Mouse (Mus musculus) spleen, postnatal 14 days (tissue): ENCODE results near the gene Tsen54.

Experiments
- DNase-seq, 2 experiments: peaks; one replicate each; pipeline ENCODE4 v3.0.0; 2021 to 2022; ENCODE audit warnings: low spot score in 2 of 2

The Tsen54 gene

GRCm38 (mm10) chr11:115803072-115803709 lies 11.3 kb upstream of the Tsen54 start:
- no peak for DNase-seq

GRCm38 (mm10) chr11:115805005-115805404 lies 9.5 kb upstream of the Tsen54 start:
- DNase-seq: no peak

DNA sequence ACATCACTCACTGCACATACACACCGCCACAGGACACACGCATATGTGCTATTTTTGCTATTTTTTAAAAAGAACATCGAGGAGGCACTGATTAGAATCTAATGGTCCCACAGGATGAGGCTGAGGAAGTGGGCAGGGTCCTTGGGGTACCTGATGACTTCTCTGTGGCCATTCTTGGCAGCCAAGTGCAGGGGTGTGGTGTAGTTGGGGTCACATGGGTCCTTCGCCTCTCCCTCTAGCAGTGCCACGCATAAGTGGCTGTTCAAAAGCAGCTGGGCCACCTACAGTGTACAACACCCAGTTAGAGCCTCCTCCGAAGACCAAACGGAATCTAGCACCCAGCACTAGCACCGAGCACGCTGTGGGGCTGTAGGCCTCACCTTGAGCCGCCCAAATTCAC lies 8.4 kb upstream of the Tsen54 start:
- no peak for DNase-seq

- DNase-seq: no peak
Observed at GRCm38 (mm10) chr11:115807306-115807705, 7.2 kb upstream of the Tsen54 start.

- DNase-seq: no peak
Observed at GRCm38 (mm10) chr11:115807971-115808370, 6.6 kb upstream of the Tsen54 start.

DNA sequence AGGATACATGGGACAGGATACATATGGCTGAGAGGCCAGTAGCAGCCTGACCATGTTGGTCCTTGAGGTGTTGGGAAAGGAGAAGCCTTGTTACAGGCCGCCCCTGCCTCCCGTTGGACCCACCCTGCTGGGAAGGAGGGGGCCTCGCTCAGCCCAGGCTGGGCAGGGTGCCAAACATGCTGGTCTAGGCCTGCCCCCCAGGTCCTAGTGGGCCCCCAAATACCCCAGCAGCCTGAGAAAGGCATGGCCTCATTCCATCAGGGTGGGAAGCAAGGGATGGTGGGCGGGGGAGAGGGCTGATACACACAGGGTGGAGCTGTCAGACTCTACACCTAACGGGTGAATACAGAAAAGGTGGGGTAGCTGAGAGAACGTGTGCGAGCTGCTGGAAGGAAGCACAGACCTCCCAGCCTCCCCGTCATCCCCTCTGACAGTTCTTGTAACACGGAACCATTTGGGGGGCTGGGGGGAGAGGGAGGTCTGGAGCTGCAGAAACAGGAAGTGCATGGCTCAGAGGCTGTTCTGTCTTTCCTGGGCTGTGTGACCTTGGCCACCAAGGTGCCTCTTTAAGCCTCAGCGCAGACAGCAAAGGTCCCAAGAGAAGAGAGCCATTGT lies 5.7 kb upstream of the Tsen54 start:
- no peak for DNase-seq

- DNase-seq: no peak
Observed at GRCm38 (mm10) chr11:115809311-115809781, 5.2 kb upstream of the Tsen54 start.

- no peak for DNase-seq
Observed at GRCm38 (mm10) chr11:115810377-115810776, 4.1 kb upstream of the Tsen54 start.

DNA sequence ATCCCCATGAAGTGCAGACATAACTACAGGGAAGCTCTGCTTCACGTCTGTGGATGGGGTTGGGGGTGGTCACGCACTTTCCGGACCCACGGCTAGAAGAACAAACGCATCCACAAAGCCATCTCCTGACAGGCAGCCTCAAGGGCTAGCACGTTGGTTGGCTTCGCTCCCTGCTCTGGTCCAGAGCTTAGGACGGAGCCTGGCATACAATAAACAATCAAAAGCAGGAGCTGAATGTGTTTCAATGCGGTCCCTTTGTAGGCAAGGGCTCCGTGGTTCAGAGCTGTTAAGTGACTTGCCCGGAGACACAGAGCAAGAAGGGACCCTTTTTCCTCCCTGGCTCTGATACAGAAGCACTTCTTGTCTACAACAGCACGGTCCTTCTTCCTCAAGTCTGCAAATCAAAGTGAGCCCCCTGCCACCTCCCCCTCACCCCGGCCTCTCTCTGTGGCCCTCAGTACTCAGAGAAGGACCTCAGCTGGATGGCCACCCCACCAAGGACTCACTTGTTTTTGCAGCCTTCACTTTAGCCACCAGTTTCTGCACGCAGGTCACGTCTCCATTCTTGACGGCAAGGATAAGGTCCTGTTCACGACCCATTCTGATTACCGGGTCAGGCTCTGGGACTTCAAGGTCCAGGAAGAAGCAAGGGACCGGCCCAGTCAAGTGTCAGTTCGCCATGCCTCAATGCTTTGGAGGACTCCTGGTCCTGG lies 3.0 kb upstream of the Tsen54 start:
- no peak for DNase-seq

DNA sequence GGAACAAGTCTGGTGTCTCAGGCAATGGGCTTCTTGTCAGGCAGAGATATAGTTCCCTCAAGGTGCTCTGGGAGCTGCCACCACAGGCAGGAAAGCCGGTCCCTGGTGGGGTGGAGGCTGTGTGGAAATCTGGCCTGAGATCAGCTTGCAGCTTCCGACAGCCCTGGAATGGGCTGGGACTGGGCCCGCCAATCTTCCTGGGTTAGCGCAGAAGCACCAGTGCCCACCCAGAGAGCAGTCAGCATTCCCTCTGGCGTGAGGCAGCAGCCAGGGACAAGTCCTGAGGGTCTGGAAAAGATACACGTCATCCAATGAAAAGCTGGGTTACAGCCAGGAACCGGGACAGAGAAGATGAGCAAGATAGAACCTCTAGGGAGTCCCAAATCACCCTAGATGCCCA lies 2.4 kb upstream of the Tsen54 start:
- no peak for DNase-seq

- no peak for DNase-seq
Observed at GRCm38 (mm10) chr11:115812533-115813420, 1.7 kb upstream of the Tsen54 start.

DNA sequence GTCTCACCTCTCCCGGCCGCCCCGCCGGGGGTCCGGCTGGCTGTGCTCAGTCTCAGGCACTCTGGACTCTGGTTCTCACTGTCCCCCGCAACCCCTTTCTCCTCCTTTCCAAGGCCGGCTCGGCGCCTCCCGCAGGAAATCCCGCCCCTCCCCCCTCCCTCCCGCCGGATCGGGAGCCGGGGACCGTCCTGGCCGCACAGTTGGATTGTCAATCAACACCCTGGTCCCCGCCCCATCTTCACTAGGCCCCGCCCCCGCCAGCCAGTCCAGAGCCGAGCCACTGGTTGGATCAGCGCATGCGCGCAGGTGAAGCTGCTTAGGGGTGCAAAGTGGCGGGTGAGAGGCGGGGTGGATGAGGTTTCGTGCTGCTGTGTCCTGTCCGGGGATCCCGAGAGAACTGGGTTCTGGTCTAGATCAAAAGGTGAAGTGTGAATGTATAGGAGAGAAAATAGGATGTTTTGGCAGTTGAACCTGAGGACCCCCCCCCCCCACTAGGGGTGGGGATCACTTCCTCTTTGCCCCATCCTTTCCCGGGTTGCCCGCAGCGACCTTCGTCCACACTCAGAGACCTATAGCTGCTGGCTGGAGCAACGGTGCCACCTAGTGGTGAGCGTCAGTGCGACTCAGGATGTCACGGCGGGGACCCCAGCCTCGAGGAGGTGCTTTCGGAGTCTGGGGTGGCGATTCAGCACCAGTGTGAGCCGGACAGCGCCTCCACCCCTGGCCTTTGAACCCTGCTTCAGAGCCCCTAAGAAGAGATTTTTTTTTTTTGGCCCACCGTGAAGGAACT lies 822 bp upstream of the Tsen54 start, which contains the start of gene Caskin2:
Gene Caskin2 (minus strand): TSS at position 133 of the 790 bp plus-strand sequence.
- peak; percentile 90 to 93 for DNase-seq

DNA sequence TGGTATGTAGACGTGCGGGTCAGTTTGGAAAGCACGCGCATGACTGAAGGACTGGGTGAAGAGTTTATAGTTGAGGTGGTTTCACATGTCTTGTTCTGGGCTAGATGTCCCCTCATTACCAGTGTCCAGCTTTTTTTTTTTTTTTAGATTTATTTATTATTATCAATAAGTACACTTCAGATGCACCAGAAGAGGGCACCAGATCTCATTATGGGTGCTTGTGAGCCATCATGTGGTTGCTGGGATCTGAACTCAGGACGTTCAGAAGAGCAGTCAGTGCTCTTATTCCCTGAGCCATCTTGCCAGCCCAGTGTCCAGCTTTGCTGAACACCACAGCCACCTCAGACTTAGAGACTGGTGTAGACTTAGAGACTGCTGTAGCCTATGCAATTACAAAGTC lies 2.8 kb downstream of the Tsen54 start:
- DNase-seq: no peak

DNA sequence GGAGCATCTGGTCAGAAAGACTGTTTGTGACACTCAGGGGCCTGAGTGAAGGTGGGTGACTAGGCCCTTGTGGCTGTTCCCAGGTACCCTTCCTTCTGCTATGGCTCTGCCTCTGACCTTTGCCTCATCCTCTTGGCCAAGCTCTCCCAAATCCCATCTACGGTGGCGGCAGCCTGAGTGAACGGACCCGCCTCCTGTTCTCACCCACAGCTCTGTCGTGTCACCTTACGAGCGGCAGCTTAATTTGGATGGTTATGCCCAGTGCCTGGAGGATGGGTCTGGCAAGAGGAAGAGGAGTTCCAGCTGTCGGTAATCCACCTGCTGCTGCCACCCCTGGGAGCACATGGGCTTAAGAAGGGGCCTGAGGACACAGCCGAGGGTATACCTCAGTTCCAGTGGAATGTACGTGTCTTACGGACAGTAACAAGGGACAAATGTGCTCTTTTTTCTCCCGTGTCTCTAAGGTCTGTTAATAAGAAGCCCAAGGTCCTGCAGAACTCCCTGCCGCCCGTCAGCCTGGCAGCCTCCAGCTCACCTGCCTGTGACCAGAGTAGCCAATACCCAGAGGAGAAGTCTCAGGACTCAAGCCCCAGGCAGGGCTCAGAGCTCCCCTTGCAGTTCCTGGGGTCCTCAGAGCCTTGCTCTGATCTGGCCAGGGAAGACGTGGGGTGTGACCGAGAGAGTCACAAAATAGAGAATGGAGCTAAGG lies 5.5 kb downstream of the Tsen54 start:
- DNase-seq: no peak

DNA sequence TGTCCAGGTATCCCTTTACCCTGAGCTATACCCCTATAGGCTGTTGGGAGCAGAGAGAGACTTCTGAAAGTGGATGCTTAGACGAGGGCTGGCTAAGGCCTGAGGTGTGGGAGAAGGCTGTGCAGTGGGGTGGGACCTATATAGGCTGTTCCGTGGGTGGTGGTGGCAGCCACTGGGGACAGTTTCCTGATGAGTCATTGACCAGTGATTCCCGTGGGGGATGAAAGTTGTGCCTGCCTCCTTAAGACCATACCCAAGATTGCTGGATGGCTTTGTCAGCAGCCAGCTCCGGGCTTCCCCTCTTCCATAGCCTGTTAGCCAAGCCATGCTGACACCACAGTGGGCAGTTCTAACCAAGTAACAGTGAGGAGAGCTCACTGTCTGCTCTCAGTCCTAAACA lies 6.5 kb downstream of the Tsen54 start:
- no peak for DNase-seq

GRCm38 (mm10) chr11:115823774-115824740 lies 9.5 kb downstream of the Tsen54 start, which contains the start of gene Llgl2:
Gene Llgl2, plus strand, starts transcription at chr11:115824049.
- DNase-seq: peak; percentile 72 to 81

DNA sequence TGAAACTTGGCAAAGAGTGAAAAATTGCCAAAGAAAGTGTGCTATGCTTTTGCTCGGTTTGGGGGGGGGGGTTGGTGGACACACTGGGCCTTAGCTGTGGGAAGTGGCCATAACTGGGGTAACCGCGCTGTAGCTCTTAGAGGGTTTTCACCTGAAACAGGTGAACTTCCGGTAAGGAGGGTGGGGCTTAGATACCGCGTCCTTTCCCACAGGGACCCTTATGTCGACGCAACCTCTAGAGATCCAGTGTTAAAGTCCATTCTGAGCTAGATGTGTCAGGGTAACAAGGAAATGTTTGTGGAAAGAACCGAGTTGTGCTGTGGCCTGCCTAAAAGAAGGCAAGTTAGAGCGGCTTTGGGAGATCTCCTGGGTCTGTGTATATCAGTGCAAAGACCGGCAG lies 10.3 kb downstream of the Tsen54 start:
- no peak for DNase-seq

GRCm38 (mm10) chr11:115826487-115826886 lies 12.0 kb downstream of the Tsen54 start:
- DNase-seq: no peak

DNA sequence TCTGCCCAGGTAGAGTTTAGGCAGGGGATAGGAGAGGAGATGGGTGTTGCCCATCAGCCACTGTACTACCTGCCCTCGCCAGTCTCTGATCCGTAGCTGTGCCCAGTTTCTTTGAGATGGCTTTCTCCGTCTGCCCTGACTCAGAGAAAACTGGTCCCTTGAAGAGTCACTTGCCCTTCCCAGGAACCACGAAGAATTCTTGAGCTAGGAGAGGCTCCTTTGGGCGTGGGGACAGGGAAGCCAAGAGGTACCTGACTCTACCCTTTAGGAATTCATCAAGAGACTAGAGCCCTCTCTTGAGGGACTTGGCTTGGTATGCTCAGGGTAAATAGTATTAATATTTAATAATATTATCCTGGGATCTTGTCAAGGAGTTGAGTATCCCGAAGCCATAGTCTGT lies 13.1 kb downstream of the Tsen54 start:
- no peak for DNase-seq
